Mouse (Mus musculus): ENCODE data around the gene Irgq. TPM values are rescaled to one million over a fixed set of nuclear protein-coding genes. Genes with fewer than 3 reads are reported as not detected.
A peak's percentile ranks its signal among the peaks of the same experiment; 100 is the strongest.

Gene Irgq
- polyA plus RNA-seq, 1 experiment from 2014 or later, result 28.0 TPM

DNA sequence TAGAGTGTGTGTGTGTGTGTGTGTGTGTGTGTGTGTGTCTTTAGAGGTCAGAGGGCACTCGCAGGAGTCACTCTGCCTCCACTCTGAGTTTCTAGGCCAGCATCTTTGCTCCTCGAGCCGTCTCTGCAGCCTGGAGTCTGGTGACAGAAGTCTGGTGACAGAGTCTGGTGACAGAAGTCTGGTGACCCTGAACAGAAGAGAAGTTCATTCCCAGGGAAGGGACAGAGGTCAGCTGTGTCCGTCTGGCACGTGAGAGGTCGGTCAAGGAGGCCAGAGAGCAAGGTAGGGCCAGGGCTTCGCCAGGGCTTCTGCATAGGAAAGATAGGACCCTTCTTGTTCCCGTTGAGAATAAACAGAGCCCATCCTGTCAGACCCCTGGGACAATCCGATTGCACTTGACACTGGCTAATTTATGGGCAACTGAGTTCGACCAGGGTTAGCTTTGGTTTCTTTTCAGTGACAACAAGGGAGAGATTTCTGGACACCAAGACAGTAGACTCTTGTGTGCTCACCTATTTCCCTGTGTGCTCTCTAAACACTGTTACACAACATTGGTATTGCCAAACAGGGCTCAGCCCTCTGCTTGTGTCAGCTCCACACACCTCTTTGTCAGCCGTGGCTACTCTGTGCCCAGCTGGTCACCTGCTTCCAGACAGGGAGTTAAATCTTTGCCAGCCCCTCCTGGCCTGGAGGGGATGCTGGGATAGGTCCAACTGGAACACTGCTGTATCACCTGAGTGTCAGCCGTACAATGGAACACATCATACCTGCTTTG is 21.7 kb downstream of the Irgq start:
- no peak for ATAC-seq (ENCODE audit: low FRiP score)
- no peaks in the 10 kb centered on the region; the same call in 1 of the 2 replicates for H3K4me1 ChIP-seq (replicated peaks; ENCODE audit: control insufficient read depth, insufficient read depth, low read length)
- H3K4me3 ChIP-seq (replicated peaks; ENCODE audit: low read length), result no peak overlapping the region
- peaks cover 37% of the 10 kb centered on the region for H3K36me3 ChIP-seq (replicated peaks; ENCODE audit: control insufficient read depth, insufficient read depth)
- no peaks in the 10 kb centered on the region for H3K27me3 ChIP-seq (ENCODE audit: control insufficient read depth, insufficient read depth, low read length)
- no peak overlapping the region for H3K27ac ChIP-seq
- H3K9me3 ChIP-seq (ENCODE audit: control insufficient read depth, low read length), result no peaks in the 10 kb centered on the region
- 90% methylated on average over 12 of the region's 12 CpGs for WGBS
- DNase-seq (ENCODE audit: low spot score), result no peak
- H3K4me2 ChIP-seq (replicated peaks), result no peak overlapping the region
- no peak overlapping the region for H3K9ac ChIP-seq

- ATAC-seq (ENCODE audit: low FRiP score) (no peak), DNase-seq (ENCODE audit: low spot score) (no peak)
- Histone ChIP-seq H3K27ac (no peak overlapping the region), H3K4me1 (replicated peaks; ENCODE audit: control insufficient read depth, insufficient read depth, low read length) (no peaks in the 10 kb centered on the region), H3K9me3 (ENCODE audit: control insufficient read depth, low read length) (no peaks in the 10 kb centered on the region), H3K4me2 (replicated peaks) (no peak overlapping the region), H3K4me3 (replicated peaks; ENCODE audit: low read length) (no peak overlapping the region), H3K9ac (no peak overlapping the region), H3K36me3 (replicated peaks; ENCODE audit: control insufficient read depth, insufficient read depth) (peaks cover 30% of the 10 kb centered on the region), H3K27me3 (ENCODE audit: control insufficient read depth, insufficient read depth, low read length) (no peaks in the 10 kb centered on the region)
- 93% methylated on average over 10 of the region's 10 CpGs for WGBS
Observed at GRCm38 (mm10) chr7:24555786-24556185, 25.3 kb downstream of the Irgq start.

DNA sequence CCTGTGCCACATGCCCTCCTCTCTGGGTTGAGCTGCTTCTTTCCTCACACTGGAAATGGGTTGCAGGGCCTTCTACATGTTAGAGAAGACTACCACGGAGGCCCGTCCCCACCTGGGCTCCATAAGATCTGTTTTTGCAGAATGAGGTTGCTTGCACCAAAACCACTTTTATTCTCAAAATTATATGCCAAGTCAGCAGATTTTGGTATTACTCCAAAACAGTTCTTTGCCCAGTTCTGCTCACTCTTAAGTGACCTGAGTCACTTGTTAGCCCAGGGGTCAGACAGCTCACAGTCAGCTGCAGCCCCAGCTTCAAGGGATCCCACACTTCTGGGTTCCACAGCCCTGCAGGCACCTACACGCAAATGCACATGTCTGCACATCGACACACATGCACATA is 31.0 kb downstream of the Irgq start:
- WGBS, result 91% methylated on average over 4 of the region's 4 CpGs

GRCm38 (mm10) chr7:24563191-24563836 is 32.8 kb downstream of the Irgq start:
- no peak overlapping the region for H3K9ac ChIP-seq
- H3K4me1 ChIP-seq (replicated peaks; ENCODE audit: control insufficient read depth, insufficient read depth, low read length), result no peaks in the 10 kb centered on the region
- H3K9me3 ChIP-seq (ENCODE audit: control insufficient read depth, low read length), result no peaks in the 10 kb centered on the region
- H3K27ac ChIP-seq, result no peak overlapping the region
- no peak overlapping the region for H3K4me3 ChIP-seq (replicated peaks; ENCODE audit: low read length)
- ATAC-seq (ENCODE audit: low FRiP score) (no peak), DNase-seq (ENCODE audit: low spot score) (no peak)
- no peaks in the 10 kb centered on the region for H3K27me3 ChIP-seq (ENCODE audit: control insufficient read depth, insufficient read depth, low read length)
- H3K36me3 ChIP-seq (replicated peaks; ENCODE audit: control insufficient read depth, insufficient read depth), result peaks cover 54% of the 10 kb centered on the region
- H3K4me2 ChIP-seq (replicated peaks), result no peak overlapping the region
- whole genome bisulfite sequencing, result 88% methylated on average over 8 of the region's 8 CpGs

More for the DNA sequence above, 31.0 kb downstream of the Irgq start:
- H3K9me3 ChIP-seq (ENCODE audit: control insufficient read depth, low read length), result no peaks in the 10 kb centered on the region
- H3K36me3 ChIP-seq (replicated peaks; ENCODE audit: control insufficient read depth, insufficient read depth), result peaks cover 35% of the 10 kb centered on the region
- no peak overlapping the region for H3K4me2 ChIP-seq (replicated peaks)
- H3K27me3 ChIP-seq (ENCODE audit: control insufficient read depth, insufficient read depth, low read length), result no peaks in the 10 kb centered on the region
- DNase-seq (ENCODE audit: low spot score) (no peak), ATAC-seq (ENCODE audit: low FRiP score) (no peak)
- H3K4me3 ChIP-seq (replicated peaks; ENCODE audit: low read length), result no peak overlapping the region
- no peak overlapping the region for H3K9ac ChIP-seq
- H3K4me1 ChIP-seq (replicated peaks; ENCODE audit: control insufficient read depth, insufficient read depth, low read length), result no peaks in the 10 kb centered on the region
- H3K27ac ChIP-seq, result no peak overlapping the region

GRCm38 (mm10) chr7:24563837-24564206 is 33.3 kb downstream of the Irgq start:
- Histone ChIP-seq H3K4me1 (replicated peaks; ENCODE audit: control insufficient read depth, insufficient read depth, low read length) (no peaks in the 10 kb centered on the region), H3K4me2 (replicated peaks) (no peak overlapping the region), H3K27me3 (ENCODE audit: control insufficient read depth, insufficient read depth, low read length) (no peaks in the 10 kb centered on the region), H3K36me3 (replicated peaks; ENCODE audit: control insufficient read depth, insufficient read depth) (peaks cover 59% of the 10 kb centered on the region), H3K27ac (no peak overlapping the region), H3K4me3 (replicated peaks; ENCODE audit: low read length) (no peak overlapping the region), H3K9ac (no peak overlapping the region), H3K9me3 (ENCODE audit: control insufficient read depth, low read length) (no peaks in the 10 kb centered on the region)
- WGBS, result 87% methylated on average over 4 of the region's 4 CpGs
- no peak for ATAC-seq (ENCODE audit: low FRiP score)
- no peak for DNase-seq (ENCODE audit: low spot score)

DNA sequence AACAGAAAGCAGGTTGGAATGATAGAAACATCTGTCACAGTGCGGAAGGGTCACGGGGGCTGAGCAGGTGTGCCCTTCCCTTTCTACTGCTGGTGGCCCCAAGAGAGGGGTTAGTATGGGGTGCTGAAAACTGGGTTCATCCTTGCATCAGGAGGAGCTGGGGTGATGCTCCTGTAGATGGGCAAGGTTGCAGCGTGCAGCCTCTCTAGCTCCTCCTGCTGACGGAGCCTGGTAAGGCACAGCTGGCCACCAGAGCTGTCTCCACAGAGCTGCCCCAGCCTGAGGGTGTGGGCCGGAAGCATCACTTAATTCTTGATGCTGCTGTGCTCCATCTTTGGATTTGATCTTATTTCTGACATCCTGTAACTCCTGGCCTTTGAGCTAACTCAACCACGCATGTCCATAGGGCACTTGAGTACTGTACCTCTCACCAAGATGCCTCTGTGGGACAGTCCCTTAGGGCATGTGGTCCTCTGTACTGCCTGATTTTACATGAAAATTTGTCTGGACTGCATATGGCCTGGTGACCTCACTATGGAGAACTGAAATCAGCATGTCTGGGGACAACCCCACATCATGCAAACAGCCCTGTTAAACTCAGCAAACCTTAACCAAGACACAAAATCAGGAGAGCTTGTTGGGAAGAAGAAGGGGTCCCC is 34.2 kb downstream of the Irgq start:
- peaks cover 56% of the 10 kb centered on the region for H3K36me3 ChIP-seq (replicated peaks; ENCODE audit: control insufficient read depth, insufficient read depth)

GRCm38 (mm10) chr7:24565627-24566026 is 35.1 kb downstream of the Irgq start:
- no peak for ATAC-seq (ENCODE audit: low FRiP score)
- no peak overlapping the region for H3K4me2 ChIP-seq (replicated peaks)
- no peaks in the 10 kb centered on the region for H3K27me3 ChIP-seq (ENCODE audit: control insufficient read depth, insufficient read depth, low read length)
- WGBS, result 95% methylated on average over 11 of the region's 11 CpGs
- H3K9ac ChIP-seq, result no peak overlapping the region
- no peak overlapping the region for H3K27ac ChIP-seq
- no peak for DNase-seq (ENCODE audit: low spot score)
- H3K36me3 ChIP-seq (replicated peaks; ENCODE audit: control insufficient read depth, insufficient read depth), result peaks cover 55% of the 10 kb centered on the region
- H3K4me1 ChIP-seq (replicated peaks; ENCODE audit: control insufficient read depth, insufficient read depth, low read length), result no peaks in the 10 kb centered on the region
- no peaks in the 10 kb centered on the region for H3K9me3 ChIP-seq (ENCODE audit: control insufficient read depth, low read length)
- no peak overlapping the region for H3K4me3 ChIP-seq (replicated peaks; ENCODE audit: low read length)

More for the DNA sequence above, 34.2 kb downstream of the Irgq start:
- Histone ChIP-seq H3K4me2 (replicated peaks) (no peak overlapping the region), H3K4me1 (replicated peaks; ENCODE audit: control insufficient read depth, insufficient read depth, low read length) (no peaks in the 10 kb centered on the region), H3K9me3 (ENCODE audit: control insufficient read depth, low read length) (no peaks in the 10 kb centered on the region), H3K27me3 (ENCODE audit: control insufficient read depth, insufficient read depth, low read length) (no peaks in the 10 kb centered on the region), H3K9ac (no peak overlapping the region), H3K4me3 (replicated peaks; ENCODE audit: low read length) (no peak overlapping the region), H3K27ac (no peak overlapping the region)
- WGBS, result 65% methylated on average over 6 of the region's 6 CpGs
- ATAC-seq (ENCODE audit: low FRiP score), result peak; percentile 60; the same call in 1 of the 2 replicates
- peak; percentile 64 for DNase-seq (ENCODE audit: low spot score)

GRCm38 (mm10) chr7:24566206-24566605 is 35.7 kb downstream of the Irgq start:
- H3K4me1 ChIP-seq (replicated peaks; ENCODE audit: control insufficient read depth, insufficient read depth, low read length), result no peaks in the 10 kb centered on the region
- H3K4me3 ChIP-seq (replicated peaks; ENCODE audit: low read length), result no peak overlapping the region
- ATAC-seq (ENCODE audit: low FRiP score), result no peak
- WGBS, result 97% methylated on average over 9 of the region's 9 CpGs
- H3K4me2 ChIP-seq (replicated peaks), result no peak overlapping the region
- no peak overlapping the region for H3K27ac ChIP-seq
- no peaks in the 10 kb centered on the region for H3K27me3 ChIP-seq (ENCODE audit: control insufficient read depth, insufficient read depth, low read length)
- H3K9me3 ChIP-seq (ENCODE audit: control insufficient read depth, low read length), result no peaks in the 10 kb centered on the region
- no peak for DNase-seq (ENCODE audit: low spot score)
- no peak overlapping the region for H3K9ac ChIP-seq
- peaks cover 56% of the 10 kb centered on the region for H3K36me3 ChIP-seq (replicated peaks; ENCODE audit: control insufficient read depth, insufficient read depth)

DNA sequence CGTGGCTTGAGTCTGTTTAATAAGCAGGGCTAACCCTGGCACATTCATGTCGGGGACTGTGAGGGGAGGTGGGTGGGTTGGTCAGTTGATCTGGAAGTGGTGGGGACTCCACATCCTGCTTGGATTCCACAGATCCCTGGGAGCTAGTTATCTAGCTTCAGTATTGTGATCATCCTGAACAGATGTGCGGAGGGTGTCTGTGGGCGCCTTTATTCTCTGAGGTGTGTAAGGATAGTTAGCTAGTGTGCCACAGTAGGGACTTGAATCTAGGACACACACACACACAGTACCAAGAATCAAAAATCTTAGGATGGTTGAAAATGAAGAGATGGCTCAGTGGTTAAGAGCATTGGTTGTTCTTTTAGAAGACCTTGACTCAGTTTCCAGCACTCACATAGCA is 38.0 kb downstream of the Irgq start:
- WGBS, result 93% methylated on average over 4 of the region's 4 CpGs
- peaks cover 41% of the 10 kb centered on the region for H3K36me3 ChIP-seq (replicated peaks; ENCODE audit: control insufficient read depth, insufficient read depth)

More for the DNA sequence above, 38.0 kb downstream of the Irgq start:
- Histone ChIP-seq H3K4me1 (replicated peaks; ENCODE audit: control insufficient read depth, insufficient read depth, low read length) (no peaks in the 10 kb centered on the region), H3K27me3 (ENCODE audit: control insufficient read depth, insufficient read depth, low read length) (no peaks in the 10 kb centered on the region), H3K4me2 (replicated peaks) (no peak overlapping the region), H3K9me3 (ENCODE audit: control insufficient read depth, low read length) (no peaks in the 10 kb centered on the region), H3K4me3 (replicated peaks; ENCODE audit: low read length) (no peak overlapping the region), H3K27ac (no peak overlapping the region), H3K9ac (no peak overlapping the region)
- no peak for ATAC-seq (ENCODE audit: low FRiP score)
- no peak for DNase-seq (ENCODE audit: low spot score)

All from hindbrain, embryonic 14.5 days (tissue).